Mouse (Mus musculus) thymus, adult 2 months (tissue): ENCODE data around the gene Pde8a.

ENCODE experiments used
- CTCF ChIP-seq: fragments of 200-500 bp; IDR thresholded peaks from 2 replicates; pipeline ENCODE4 v1.5.1; 2012; ENCODE audit warnings: mild to moderate bottlenecking, control low read depth, low read length, moderate library complexity, borderline replicate concordance; ENCODE audit not compliant: control insufficient read depth, poor library complexity, insufficient read depth; ENCODE audit errors: extremely low read depth
- POLR2A ChIP-seq: fragments of 200-500 bp; IDR thresholded peaks from 2 replicates; pipeline ENCODE4 v1.6.1; 2012; ENCODE audit warnings: mild to moderate bottlenecking, low read length, control low read depth, moderate library complexity; ENCODE audit not compliant: control insufficient read depth, poor library complexity, insufficient read depth; ENCODE audit errors: extremely low read depth

- TF ChIP-seq CTCF (no peak), POLR2A (no peak)
Measured at GRCm38 (mm10) chr7:81169351-81169750, 44.0 kb upstream of the Pde8a start.
